Comparison of ENCODE assay signal across 23 mouse cellular contexts in the genomic region with DNA sequence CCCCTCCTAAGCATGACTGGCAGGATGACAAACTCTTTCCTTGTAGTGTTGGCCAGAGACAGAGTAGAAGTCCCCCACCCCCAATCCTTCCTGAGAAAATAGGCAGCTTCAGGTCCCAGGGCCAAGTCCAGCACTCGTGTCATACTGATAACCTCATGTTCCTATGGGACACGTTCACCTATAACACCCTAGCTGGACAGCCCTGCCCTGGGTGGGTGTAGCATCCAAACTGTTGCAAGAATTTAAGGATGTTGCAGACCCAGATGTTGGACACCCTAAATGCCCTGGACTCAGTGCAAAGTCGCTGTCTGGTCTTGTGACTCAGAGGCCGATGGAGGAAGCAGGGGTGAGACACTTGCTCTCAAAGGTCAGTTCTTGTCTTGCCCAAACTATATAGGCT.
A peak's percentile ranks its signal among the peaks of the same experiment; 100 is the strongest.
DNase-seq lines count a peak whose midpoint lies in the region; ATAC-seq and TF ChIP-seq lines count a peak whose summit lies in the region.
"Had no signal": no experiment of that assay in that cellular context is flagged by ENCODE, and none has a peak within 500 bp of the region (broad histone marks: within the 10 kb centered on the region; RNA-seq: fewer than 3 reads in every experiment).

No protein-coding gene starts in this region.

- no peak overlapping the region for H3K4me3 ChIP-seq in heart, embryonic 12.5 days
- H3K4me3 ChIP-seq in liver, embryonic 15.5 days (replicated peaks): no peak overlapping the region
- no peak overlapping the region for H3K4me3 ChIP-seq in liver, embryonic 11.5 days (ENCODE audit: low read depth, low read length)
- H3K4me3 ChIP-seq in liver, postnatal 0 days (ENCODE audit: low read depth, low read length): no peak overlapping the region
- H3K4me3 ChIP-seq: embryonic facial prominence, embryonic 13.5 days; erythroblast, embryonic 14.5 days; forebrain, embryonic 10.5 days; forebrain, embryonic 13.5 days; heart, adult 2 months; hindbrain, embryonic 12.5 days; hindbrain, embryonic 15.5 days had no signal

- H3K4me2 ChIP-seq in heart, embryonic 12.5 days: no peak overlapping the region
- H3K4me2 ChIP-seq in liver, embryonic 15.5 days: no peak overlapping the region
- H3K4me2 ChIP-seq in liver, embryonic 11.5 days: no peak overlapping the region
- H3K4me2 ChIP-seq in liver, postnatal 0 days (ENCODE audit: low read depth, low read length): no peak overlapping the region
- H3K4me2 ChIP-seq: embryonic facial prominence, embryonic 13.5 days; forebrain, embryonic 13.5 days; hindbrain, embryonic 12.5 days; hindbrain, embryonic 15.5 days had no signal

- no peaks in the 10 kb centered on the region for H3K27me3 ChIP-seq in heart, embryonic 12.5 days (replicated peaks)
- no peaks in the 10 kb centered on the region for H3K27me3 ChIP-seq in liver, embryonic 15.5 days
- H3K27me3 ChIP-seq in liver, embryonic 11.5 days (replicated peaks; ENCODE audit: control insufficient read depth, insufficient read depth, low read length): no peaks in the 10 kb centered on the region
- no peaks in the 10 kb centered on the region for H3K27me3 ChIP-seq in liver, postnatal 0 days (ENCODE audit: insufficient read depth, low read length)
- H3K27me3 ChIP-seq: embryonic facial prominence, embryonic 13.5 days; forebrain, embryonic 13.5 days; hindbrain, embryonic 12.5 days; hindbrain, embryonic 15.5 days had no signal

- ATAC-seq in heart, embryonic 12.5 days (ENCODE audit: insufficient number of reproducible peaks, low FRiP score): 0 out of 2 replicates have a peak, but pooled peaks have one; percentile 13
- ATAC-seq in liver, embryonic 15.5 days (ENCODE audit: insufficient read depth): peak; percentile 56
- ATAC-seq in liver, embryonic 11.5 days (replicated peaks; ENCODE audit: low FRiP score): no peak
- ATAC-seq in liver, postnatal 0 days: peak; percentile 70
- ATAC-seq: activated CD4-positive, CD25-positive, alpha-beta regulatory T cell, adult 4 months; forebrain, embryonic 13.5 days; forebrain, embryonic 16.5 days had no signal

- no peak overlapping the region for H3K27ac ChIP-seq in heart, embryonic 12.5 days (ENCODE audit: poor library complexity, severe bottlenecking)
- peak overlapping the region; percentile 51; the same call in 1 of the 2 replicates for H3K27ac ChIP-seq in liver, embryonic 15.5 days (replicated peaks)
- no peak overlapping the region for H3K27ac ChIP-seq in liver, embryonic 11.5 days (ENCODE audit: low read depth, low read length)
- H3K27ac ChIP-seq in liver, postnatal 0 days (ENCODE audit: low read depth): no peak overlapping the region
- H3K27ac ChIP-seq: embryonic facial prominence, embryonic 13.5 days; forebrain, embryonic 10.5 days; forebrain, embryonic 13.5 days; heart, adult 2 months; hindbrain, embryonic 12.5 days; hindbrain, embryonic 15.5 days had no signal

- no peaks in the 10 kb centered on the region for H3K9me3 ChIP-seq in heart, embryonic 12.5 days (replicated peaks)
- no peaks in the 10 kb centered on the region for H3K9me3 ChIP-seq in liver, embryonic 15.5 days (replicated peaks)
- H3K9me3 ChIP-seq in liver, embryonic 11.5 days (ENCODE audit: control insufficient read depth, low read length): no peaks in the 10 kb centered on the region
- no peaks in the 10 kb centered on the region for H3K9me3 ChIP-seq in liver, postnatal 0 days (ENCODE audit: low read length)
- H3K9me3 ChIP-seq: embryonic facial prominence, embryonic 13.5 days; forebrain, embryonic 10.5 days; forebrain, embryonic 13.5 days; hindbrain, embryonic 12.5 days; hindbrain, embryonic 15.5 days had no signal

- no peak for DNase-seq in heart, adult 8-10 months (ENCODE audit: low spot score)
- DNase-seq in liver, embryonic 11.5 days (ENCODE audit: low spot score): no peak
- DNase-seq in liver, postnatal 0 days: no peak
- no peak for DNase-seq in left cerebral cortex, adult 11 months (ENCODE audit: low spot score)
- no peak for DNase-seq in layer of hippocampus, postnatal 14 days (ENCODE audit: low spot score in 2 of 2)
- DNase-seq: adrenal gland, postnatal 10 days; adrenal gland, postnatal 36 days; cerebellum, adult 18-20 months; cerebellum, adult 9-10 months; cerebellum, postnatal 14 days; gastrocnemius, postnatal 10 days; gastrocnemius, postnatal 36 days; heart, adult 2 months had no signal

- TF ChIP-seq CTCF in liver, postnatal 0 days (IDR thresholded peaks at IDR 0.05; ENCODE audit: low read depth): no peak

- peaks cover 19% of the 10 kb centered on the region for H3K4me1 ChIP-seq in heart, embryonic 12.5 days (replicated peaks)
- H3K4me1 ChIP-seq in liver, embryonic 15.5 days (replicated peaks): peaks cover 27% of the 10 kb centered on the region
- H3K4me1 ChIP-seq in liver, embryonic 11.5 days (replicated peaks; ENCODE audit: control insufficient read depth, insufficient read depth, low read length): no peaks in the 10 kb centered on the region; the same call in none of the 2 replicates
- peaks cover 15% of the 10 kb centered on the region for H3K4me1 ChIP-seq in liver, postnatal 0 days (ENCODE audit: insufficient read depth)
- H3K4me1 ChIP-seq: forebrain, embryonic 13.5 days had no signal

- H3K9ac ChIP-seq in heart, embryonic 12.5 days: no peak overlapping the region
- no peak overlapping the region for H3K9ac ChIP-seq in liver, embryonic 15.5 days
- no peak overlapping the region for H3K9ac ChIP-seq in liver, embryonic 11.5 days (ENCODE audit: low read depth, low read length)
- H3K9ac ChIP-seq in liver, postnatal 0 days (replicated peaks): no peak overlapping the region
- H3K9ac ChIP-seq: embryonic facial prominence, embryonic 13.5 days; forebrain, embryonic 13.5 days; hindbrain, embryonic 12.5 days; hindbrain, embryonic 15.5 days had no signal

- H3K36me3 ChIP-seq in heart, embryonic 12.5 days: peaks cover 19% of the 10 kb centered on the region
- H3K36me3 ChIP-seq in liver, embryonic 15.5 days (replicated peaks): no peaks in the 10 kb centered on the region
- H3K36me3 ChIP-seq in liver, embryonic 11.5 days (ENCODE audit: control insufficient read depth, insufficient read depth, low read length): no peaks in the 10 kb centered on the region; the same call in 1 of the 2 replicates
- H3K36me3 ChIP-seq in liver, postnatal 0 days (replicated peaks; ENCODE audit: insufficient read depth, low read length): no peaks in the 10 kb centered on the region
- H3K36me3 ChIP-seq: hindbrain, embryonic 15.5 days had no signal

- WGBS in heart, embryonic 12.5 days: 62% methylated on average over 4 of the region's 4 CpGs
- WGBS in liver, embryonic 15.5 days (ENCODE audit: insufficient replicate concordance): 64% methylated on average over 4 of the region's 4 CpGs
- WGBS in liver, embryonic 11.5 days: 75% methylated on average over 4 of the region's 4 CpGs
- 45% methylated on average over 4 of the region's 4 CpGs for WGBS in liver, postnatal 0 days (ENCODE audit: insufficient replicate concordance)

- TF ChIP-seq EP300 in liver, postnatal 0 days (IDR thresholded peaks at IDR 0.05; ENCODE audit: low read depth): no peak
